Mouse (Mus musculus): ENCODE data around the gene Asphd2.

GRCm38 (mm10) chr5:112428944-112429343 is 34.3 kb upstream of the Asphd2 start:
- TF ChIP-seq POLR2A (IDR thresholded peaks at IDR 0.05; ENCODE audit: extremely low read depth, insufficient read depth, low read length) = no peak
- peak; percentile 76 for TF ChIP-seq CTCF (IDR thresholded peaks at IDR 0.05; ENCODE audit: extremely low read depth, insufficient read depth, low read length)

Data from cortical plate, adult 2 months (tissue).